Mouse (Mus musculus) ES-E14 (cell line): ENCODE results near the gene Esrrg. TPM values are rescaled to one million over a fixed set of nuclear protein-coding genes. Genes with fewer than 3 reads are reported as not detected.

Experiments used
- DNase-seq: peaks from one replicate; pipeline ENCODE4 v3.0.0-alpha.2; 2013; ENCODE audit warnings: low read depth, low spot score
- H3K27ac ChIP-seq: 2 replicates; pipeline ENCODE4 v1.5.1; 2012; ENCODE audit warnings: low read depth, mild to moderate bottlenecking, low read length, moderate library complexity, mixed read lengths; ENCODE audit not compliant: poor library complexity, insufficient read depth, severe bottlenecking
- H3K36me3 ChIP-seq: 2 replicates; pipeline ENCODE4 v1.6.1; 2012; ENCODE audit warnings: mild to moderate bottlenecking, low read length, moderate library complexity, mixed read lengths; ENCODE audit not compliant: control insufficient read depth, poor library complexity, insufficient read depth, severe bottlenecking
- H3K4me1 ChIP-seq, 2 experiments: fragments of 150-350 bp in 1 of 2; sonication (generic) in 1 of 2; 2 replicates each; pipeline ENCODE4 v1.6.1; 2012; ENCODE audit warnings: low read length in 2 of 2, mild to moderate bottlenecking in 1 of 2, mixed read lengths in 1 of 2; ENCODE audit not compliant: control insufficient read depth in 2 of 2, insufficient read depth in 2 of 2, poor library complexity in 1 of 2
- H3K4me3 ChIP-seq, 2 experiments: fragments of 150-350 bp in 1 of 2; sonication (generic) in 1 of 2; 2 replicates each; pipeline ENCODE4 v1.5.1; 2012; ENCODE audit warnings: low read length in 2 of 2, low read depth in 1 of 2, mild to moderate bottlenecking in 1 of 2, mixed read lengths in 1 of 2; ENCODE audit not compliant: insufficient read depth in 1 of 2, poor library complexity in 1 of 2, severe bottlenecking in 1 of 2
- H3K9ac ChIP-seq: 2 replicates; pipeline ENCODE4 v1.6.1; 2012; ENCODE audit warnings: low read depth, mild to moderate bottlenecking, low read length, mixed read lengths; ENCODE audit not compliant: poor library complexity, insufficient read depth, severe bottlenecking
- H3K9me3 ChIP-seq: fragments of 150-350 bp; sonication (generic); 2 replicates; pipeline ENCODE4 v1.6.1; 2012; ENCODE audit warnings: low read depth, mild to moderate bottlenecking, low read length; ENCODE audit not compliant: control insufficient read depth, insufficient read depth
- CHD2 ChIP-seq: IDR thresholded peaks from 2 replicates; pipeline ENCODE4 v1.6.1; 2014; ENCODE audit warnings: mild to moderate bottlenecking, low read depth, low read length, inconsistent platforms
- HCFC1 ChIP-seq: IDR thresholded peaks from 2 replicates; pipeline ENCODE4 v1.6.1; 2012; ENCODE audit warnings: low read length, inconsistent platforms, borderline replicate concordance; ENCODE audit not compliant: insufficient read depth
- MAFK ChIP-seq: IDR thresholded peaks from 2 replicates; pipeline ENCODE4 v1.6.1; 2014; ENCODE audit warnings: mild to moderate bottlenecking, low read depth, low read length, inconsistent platforms; ENCODE audit not compliant: insufficient read depth
- ZC3H11A ChIP-seq: IDR thresholded peaks from 2 replicates; pipeline ENCODE4 v1.6.1; 2012; ENCODE audit warnings: low read depth, mild to moderate bottlenecking, inconsistent platforms, low read length, borderline replicate concordance
- ZNF384 ChIP-seq: IDR thresholded peaks from 2 replicates; pipeline ENCODE4 v1.6.1; 2012; ENCODE audit warnings: low read depth, low read length, inconsistent platforms
- in situ Hi-C, 2 experiments: fragments of 600-800 bp; cut with MboI; formaldehyde crosslinking; loops; one replicate each; pipeline ENCODE4 v1.15.1; 2025; ENCODE audit warnings: low sequenced_read_pairs in 2 of 2, inconsistent platforms in 1 of 2; ENCODE audit not compliant: unreplicated experiment in 2 of 2
- total RNA-seq: library from RNA; depleted of rRNA; stranded (reverse); fragments of 300-350 nt; gene quantifications from 2 replicates; pipeline ENCODE4 v1.2.3, GENCODE M21; 2012

Esrrg gene
- total RNA-seq, 1 experiment, result 0.09 TPM

DNA sequence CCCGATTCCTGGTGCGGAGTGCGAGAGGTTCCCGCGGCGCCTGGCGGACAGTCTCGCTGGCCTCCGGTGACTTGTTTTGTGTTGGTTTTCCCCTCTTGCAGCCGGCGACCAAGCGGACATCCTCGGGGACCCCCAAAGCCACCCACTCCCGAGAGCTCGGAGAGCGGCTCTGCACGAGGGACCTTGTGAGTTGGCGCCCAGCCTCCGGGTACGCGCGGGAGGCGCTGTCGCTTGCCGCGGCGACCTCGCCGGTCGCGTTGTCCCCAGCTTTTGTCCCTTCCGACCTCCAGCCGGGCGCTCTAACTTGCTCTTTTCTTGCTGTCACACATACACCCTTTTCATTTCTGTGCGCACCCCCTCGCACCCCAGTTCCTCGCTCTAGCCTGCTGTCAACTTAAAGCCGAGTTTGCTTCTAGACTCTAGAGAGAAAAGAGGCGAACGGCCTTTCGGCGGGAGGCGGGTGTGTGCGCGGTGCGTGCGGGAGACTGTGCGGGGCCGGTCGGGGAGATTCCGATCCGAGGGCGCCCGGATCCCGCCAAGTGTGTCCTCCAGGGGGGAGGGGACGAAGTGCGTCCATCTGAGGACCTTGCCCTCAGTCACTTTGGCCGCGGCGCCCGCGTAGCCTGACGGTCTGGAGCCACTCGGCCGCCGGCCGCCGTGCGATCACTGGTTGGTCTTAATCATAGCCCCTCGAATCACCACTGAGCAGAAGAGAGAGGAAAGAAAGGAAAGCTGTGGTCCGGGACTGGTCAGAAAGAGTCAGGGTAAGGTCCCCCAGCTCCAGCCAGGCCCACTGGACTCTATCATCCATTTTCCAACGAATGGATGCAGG, 646 bp downstream of the Esrrg start:
- no peak for DNase-seq
- H3K9me3 ChIP-seq, result no peaks in the 10 kb centered on the region
- TF ChIP-seq ZC3H11A (no peak), HCFC1 (no peak), MAFK (no peak), CHD2 (no peak), ZNF384 (no peak)
- H3K4me1 ChIP-seq, result peaks cover 0 to 8% of the 10 kb centered on the region in 2 experiments; a peak in 1 of 4 replicates
- in situ Hi-C loops, result no loop called here
- H3K9ac ChIP-seq, result no peak overlapping the region
- no peaks in the 10 kb centered on the region for H3K36me3 ChIP-seq
- H3K27ac ChIP-seq, result no peak overlapping the region
- peak overlapping the region; percentile 14 to 21; a peak in 3 of 4 replicates for H3K4me3 ChIP-seq

DNA sequence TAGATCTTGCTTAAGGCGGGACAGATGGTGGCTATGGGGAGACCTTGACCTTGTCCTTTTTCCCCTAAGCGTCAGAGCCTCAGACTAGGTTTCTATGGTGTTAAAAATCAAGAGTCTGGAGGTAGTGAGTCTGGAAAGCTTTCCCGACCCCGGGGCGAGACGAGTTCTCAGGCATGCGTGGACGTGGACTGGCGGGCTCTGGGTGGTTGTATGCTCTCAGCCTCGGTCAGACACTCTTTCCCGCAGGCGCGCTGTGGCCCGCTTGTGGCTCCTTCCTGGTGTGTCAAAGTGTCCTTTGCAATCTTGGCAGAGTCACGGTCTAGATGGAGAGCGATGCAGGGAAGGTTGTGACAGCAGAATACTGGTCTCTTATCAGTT, 1.3 kb downstream of the Esrrg start:
- TF ChIP-seq ZNF384, result no peak
- TF ChIP-seq HCFC1, result no peak
- TF ChIP-seq MAFK, result no peak
- TF ChIP-seq CHD2, result no peak
- TF ChIP-seq ZC3H11A, result no peak
- Histone ChIP-seq H3K4me3 (no peak overlapping the region), H3K9me3 (no peaks in the 10 kb centered on the region), H3K36me3 (no peaks in the 10 kb centered on the region), H3K9ac (no peak overlapping the region), H3K4me1 (peaks cover 0 to 8% of the 10 kb centered on the region in 2 experiments; a peak in 1 of 4 replicates), H3K27ac (no peak overlapping the region)
- no peak for DNase-seq
- in situ Hi-C loops, result no loop called here

DNA sequence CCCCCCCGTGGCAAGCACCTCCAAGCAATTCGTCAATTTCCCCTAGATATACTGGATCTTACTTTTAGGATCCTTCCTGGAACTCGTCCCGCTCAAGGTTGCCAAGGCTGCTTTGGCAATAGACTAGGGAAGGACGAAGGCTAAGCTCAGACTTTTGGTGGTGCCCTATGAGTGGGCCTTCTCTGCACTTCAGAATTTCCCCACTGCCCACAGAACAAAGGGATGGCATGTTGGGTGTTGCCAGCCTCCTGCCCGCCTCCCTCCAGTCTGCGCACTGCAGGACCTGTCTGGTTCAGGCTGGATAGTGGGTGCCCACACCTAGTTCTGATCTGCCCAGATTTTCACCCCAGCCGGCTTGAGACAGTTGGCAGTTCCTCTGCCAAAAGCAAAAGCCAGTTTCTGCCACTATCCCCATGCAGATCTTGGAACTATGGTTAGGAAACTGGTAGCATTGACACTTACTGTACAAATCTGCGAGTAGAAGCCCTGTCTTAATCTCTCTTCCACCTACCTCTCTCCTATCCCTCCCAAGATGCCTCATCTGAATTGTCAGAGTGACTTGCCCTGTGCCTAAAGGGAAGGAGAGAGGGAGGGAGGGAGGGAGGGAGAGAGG, 1.9 kb downstream of the Esrrg start:
- Histone ChIP-seq H3K27ac (no peak overlapping the region), H3K4me1 (peaks cover 0 to 8% of the 10 kb centered on the region in 2 experiments; a peak in 1 of 4 replicates), H3K9ac (no peak overlapping the region), H3K4me3 (no peak overlapping the region), H3K36me3 (no peaks in the 10 kb centered on the region), H3K9me3 (no peaks in the 10 kb centered on the region)
- TF ChIP-seq MAFK (no peak), CHD2 (no peak), ZC3H11A (no peak), HCFC1 (no peak)
- in situ Hi-C loops, result no loop called here
- no peak for DNase-seq

DNA sequence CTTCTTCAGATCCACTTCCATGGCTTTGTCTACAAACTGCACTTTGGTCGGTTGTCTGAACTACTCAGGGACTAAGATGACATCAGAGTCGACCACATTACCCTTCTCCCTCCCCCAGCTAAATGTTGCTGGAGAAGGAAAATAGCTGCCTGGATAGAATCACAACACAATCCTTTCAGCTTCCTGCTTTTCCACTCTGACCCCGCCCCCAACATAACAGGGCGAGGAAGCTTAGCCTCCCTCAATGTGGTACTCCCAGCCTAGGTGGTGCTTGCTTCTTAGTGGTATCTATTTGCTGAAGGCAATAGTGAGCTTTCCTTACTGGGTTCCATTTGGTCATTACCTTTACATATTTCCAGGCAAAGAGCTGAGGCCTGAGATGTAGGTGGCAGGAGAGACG, 3.3 kb downstream of the Esrrg start:
- H3K4me1 ChIP-seq, result peaks cover 0 to 7% of the 10 kb centered on the region in 2 experiments; a peak in 1 of 4 replicates
- H3K36me3 ChIP-seq, result no peaks in the 10 kb centered on the region
- DNase-seq, result no peak
- H3K27ac ChIP-seq, result no peak overlapping the region
- in situ Hi-C loops, result no loop called here
- no peaks in the 10 kb centered on the region for H3K9me3 ChIP-seq
- H3K4me3 ChIP-seq, result no peak overlapping the region
- H3K9ac ChIP-seq, result no peak overlapping the region
- no peak for TF ChIP-seq HCFC1
- TF ChIP-seq ZNF384, result no peak
- TF ChIP-seq CHD2, result no peak
- no peak for TF ChIP-seq ZC3H11A
- TF ChIP-seq MAFK, result no peak
